Comparison of ENCODE assay signal across 21 mouse cellular contexts in genomic region chr9:66862202-66862601, GRCm38 (mm10). TPM values are rescaled to one million over a fixed set of nuclear protein-coding genes. Genes with fewer than 3 reads are reported as not detected.
DNase-seq lines count a peak whose midpoint lies in the region; ATAC-seq and TF ChIP-seq lines count a peak whose summit lies in the region.
"Had no signal": no experiment of that assay in that cellular context is flagged by ENCODE, and none has a peak within 500 bp of the region (broad histone marks: within the 10 kb centered on the region; RNA-seq: fewer than 3 reads in every experiment).

No protein-coding gene starts in this region.

- no peak for DNase-seq in forebrain, postnatal 0 days
- DNase-seq in layer of hippocampus, adult 2 months (ENCODE audit: low spot score in 2 of 2), result no peak
- DNase-seq in layer of hippocampus, postnatal 36 days, result no peak
- no peak for DNase-seq in kidney, postnatal 36 days
- DNase-seq: adrenal gland, adult 2 months; adrenal gland, postnatal 10 days; adrenal gland, postnatal 25 days; B cell, adult 2 months; cerebellum, adult 11 months; cerebellum, adult 18-20 months; cerebellum, adult 8-10 months; cerebellum, adult 9-11 months; cerebellum, postnatal 14 days; cerebellum, postnatal 36 days; embryo, embryonic 11 days had no signal

- peaks cover 28% of the 10 kb centered on the region for H3K36me3 ChIP-seq in forebrain, embryonic 13.5 days (ENCODE audit: poor library complexity, severe bottlenecking)
- H3K36me3 ChIP-seq in forebrain, postnatal 0 days (ENCODE audit: insufficient read depth), result peaks cover 19% of the 10 kb centered on the region; the same call in 1 of the 2 replicates
- peaks cover 20% of the 10 kb centered on the region for H3K36me3 ChIP-seq in forebrain, embryonic 15.5 days
- peaks cover 21% of the 10 kb centered on the region for H3K36me3 ChIP-seq in forebrain, embryonic 12.5 days (replicated peaks)

- no peak overlapping the region for H3K4me2 ChIP-seq in forebrain, embryonic 13.5 days
- no peak overlapping the region for H3K4me2 ChIP-seq in forebrain, postnatal 0 days (ENCODE audit: low read depth)
- no peak overlapping the region for H3K4me2 ChIP-seq in forebrain, embryonic 15.5 days (replicated peaks)
- no peak overlapping the region for H3K4me2 ChIP-seq in forebrain, embryonic 12.5 days
- H3K4me2 ChIP-seq: embryonic facial prominence, embryonic 12.5 days had no signal

- no peak for TF ChIP-seq CTCF in forebrain, postnatal 0 days (IDR thresholded peaks at IDR 0.05; ENCODE audit: low read depth)
- TF ChIP-seq CTCF in layer of hippocampus, adult 2 months (conservative IDR thresholded peaks at IDR 0.05), result no peak

- H3K4me1 ChIP-seq in forebrain, embryonic 13.5 days, result peaks cover 47% of the 10 kb centered on the region
- H3K4me1 ChIP-seq in forebrain, postnatal 0 days (ENCODE audit: insufficient read depth), result peaks cover 3% of the 10 kb centered on the region; the same call in 1 of the 2 replicates
- peaks cover 34% of the 10 kb centered on the region for H3K4me1 ChIP-seq in forebrain, embryonic 15.5 days
- peaks cover 29% of the 10 kb centered on the region for H3K4me1 ChIP-seq in forebrain, embryonic 12.5 days

- no peak overlapping the region for H3K4me3 ChIP-seq in forebrain, embryonic 13.5 days
- no peak overlapping the region for H3K4me3 ChIP-seq in forebrain, postnatal 0 days (ENCODE audit: low read depth, low read length)
- no peak overlapping the region for H3K4me3 ChIP-seq in forebrain, embryonic 15.5 days
- H3K4me3 ChIP-seq in forebrain, embryonic 12.5 days (replicated peaks), result no peak overlapping the region
- no peak overlapping the region for H3K4me3 ChIP-seq in layer of hippocampus, adult 2 months
- H3K4me3 ChIP-seq: embryonic facial prominence, embryonic 10.5 days; embryonic facial prominence, embryonic 12.5 days had no signal

- no peak overlapping the region for H3K9ac ChIP-seq in forebrain, embryonic 13.5 days
- no peak overlapping the region for H3K9ac ChIP-seq in forebrain, postnatal 0 days
- H3K9ac ChIP-seq in forebrain, embryonic 15.5 days (replicated peaks), result no peak overlapping the region; the same call in 1 of the 2 replicates
- no peak overlapping the region for H3K9ac ChIP-seq in forebrain, embryonic 12.5 days
- H3K9ac ChIP-seq: embryonic facial prominence, embryonic 12.5 days had no signal

- 91% methylated on average over 4 of the region's 4 CpGs for WGBS in forebrain, embryonic 13.5 days
- 90% methylated on average over 4 of the region's 4 CpGs for WGBS in forebrain, postnatal 0 days
- 83% methylated on average over 4 of the region's 4 CpGs for WGBS in forebrain, embryonic 15.5 days
- 91% methylated on average over 4 of the region's 4 CpGs for WGBS in forebrain, embryonic 12.5 days

- ATAC-seq in forebrain, embryonic 13.5 days, result no peak
- ATAC-seq in forebrain, postnatal 0 days, result no peak
- ATAC-seq in forebrain, embryonic 15.5 days (replicated peaks), result no peak
- ATAC-seq in forebrain, embryonic 12.5 days (ENCODE audit: low FRiP score), result no peak
- ATAC-seq: forebrain, embryonic 16.5 days had no signal

- no peaks in the 10 kb centered on the region for H3K9me3 ChIP-seq in forebrain, embryonic 13.5 days (replicated peaks)
- no peaks in the 10 kb centered on the region for H3K9me3 ChIP-seq in forebrain, postnatal 0 days (ENCODE audit: low read length)
- no peaks in the 10 kb centered on the region for H3K9me3 ChIP-seq in forebrain, embryonic 15.5 days
- no peaks in the 10 kb centered on the region for H3K9me3 ChIP-seq in forebrain, embryonic 12.5 days
- H3K9me3 ChIP-seq: embryonic facial prominence, embryonic 10.5 days; embryonic facial prominence, embryonic 12.5 days had no signal

- no peaks in the 10 kb centered on the region for H3K27me3 ChIP-seq in forebrain, embryonic 13.5 days
- H3K27me3 ChIP-seq in forebrain, postnatal 0 days (ENCODE audit: insufficient read depth, low read length), result no peaks in the 10 kb centered on the region
- no peaks in the 10 kb centered on the region for H3K27me3 ChIP-seq in forebrain, embryonic 15.5 days
- no peaks in the 10 kb centered on the region for H3K27me3 ChIP-seq in forebrain, embryonic 12.5 days
- H3K27me3 ChIP-seq: embryonic facial prominence, embryonic 12.5 days had no signal

- H3K27ac ChIP-seq in forebrain, embryonic 13.5 days, result 0 out of 2 replicates have a peak overlapping the region, but pooled peaks have one; percentile 66
- H3K27ac ChIP-seq in forebrain, postnatal 0 days (ENCODE audit: low read depth, low read length), result no peak overlapping the region
- peak overlapping the region; percentile 14; the same call in 1 of the 2 replicates for H3K27ac ChIP-seq in forebrain, embryonic 15.5 days (replicated peaks)
- no peak overlapping the region for H3K27ac ChIP-seq in forebrain, embryonic 12.5 days
- peak overlapping the region; percentile 85; the same call in 1 of the 2 replicates for H3K27ac ChIP-seq in layer of hippocampus, adult 2 months

RNA-seq across cellular contexts. Expression of gene Aph1c, which starts 27.7 kb away (rescaled TPM):
- polyA plus RNA-seq in forebrain, embryonic 13.5 days (2015; fragmentation: Nextera tagmentation; extraction: Ambion mirVana), result 1.4 and 2.9 TPM in 2 replicates
- total RNA-seq in forebrain, postnatal 0 days (2014; rRNA removed), result 1.0 and 2.2 TPM in 2 replicates
- polyA plus RNA-seq in forebrain, postnatal 0 days (2015; fragmentation: Nextera tagmentation; extraction: Ambion mirVana), result 2.9 and 3.6 TPM in 2 replicates
- 1.7 and 3.0 TPM in 2 replicates for polyA plus RNA-seq in forebrain, embryonic 15.5 days (2015; fragmentation: Nextera tagmentation; extraction: Ambion mirVana)
- polyA plus RNA-seq in forebrain, embryonic 12.5 days (2016; fragmentation: Nextera tagmentation; extraction: Ambion mirVana), result 1.7 and 2.2 TPM in 2 replicates
- 1 to 10 TPM; 7.6 to 8.4 TPM for total RNA-seq in layer of hippocampus, adult 2 months (2021)
- 1 to 10 TPM; 8.3 to 9.5 TPM for total RNA-seq in layer of hippocampus, postnatal 36 days (2021)

RNA-seq across cellular contexts. Expression of gene Rab8b, which starts 57.3 kb away (rescaled TPM):
- 41.0 and 43.8 TPM in 2 replicates for polyA plus RNA-seq in forebrain, embryonic 13.5 days (2015; fragmentation: Nextera tagmentation; extraction: Ambion mirVana)
- 22.2 and 30.7 TPM in 2 replicates for total RNA-seq in forebrain, postnatal 0 days (2014; rRNA removed)
- polyA plus RNA-seq in forebrain, postnatal 0 days (2015; fragmentation: Nextera tagmentation; extraction: Ambion mirVana), result 6.0 and 20.7 TPM in 2 replicates
- polyA plus RNA-seq in forebrain, embryonic 15.5 days (2015; fragmentation: Nextera tagmentation; extraction: Ambion mirVana), result 39.7 and 40.6 TPM in 2 replicates
- polyA plus RNA-seq in forebrain, embryonic 12.5 days (2016; fragmentation: Nextera tagmentation; extraction: Ambion mirVana), result 50.3 and 50.7 TPM in 2 replicates
- total RNA-seq in layer of hippocampus, adult 2 months (2021), result 10 to 100 TPM; 46.1 to 47.1 TPM
- total RNA-seq in layer of hippocampus, postnatal 36 days (2021), result 10 to 100 TPM; 53.1 to 53.3 TPM

Comparison
In these comparisons a context has a peak if more than half of its experiments do, and no peak if none do; other contexts are left out.
1. H3K27ac ChIP-seq: peak in forebrain, embryonic 13.5 days (single experiment), forebrain, embryonic 15.5 days (single experiment) and layer of hippocampus, adult 2 months (single experiment); none in forebrain, postnatal 0 days (single experiment) and forebrain, embryonic 12.5 days (single experiment).